Mouse (Mus musculus): ENCODE data around the gene Uxs1. TPM values are rescaled to one million over a fixed set of nuclear protein-coding genes. Genes with fewer than 3 reads are reported as not detected.

The Uxs1 gene
- total and polyA plus RNA-seq, 3 experiments: 13.3 to 30.5 (median 17.9) TPM

DNA sequence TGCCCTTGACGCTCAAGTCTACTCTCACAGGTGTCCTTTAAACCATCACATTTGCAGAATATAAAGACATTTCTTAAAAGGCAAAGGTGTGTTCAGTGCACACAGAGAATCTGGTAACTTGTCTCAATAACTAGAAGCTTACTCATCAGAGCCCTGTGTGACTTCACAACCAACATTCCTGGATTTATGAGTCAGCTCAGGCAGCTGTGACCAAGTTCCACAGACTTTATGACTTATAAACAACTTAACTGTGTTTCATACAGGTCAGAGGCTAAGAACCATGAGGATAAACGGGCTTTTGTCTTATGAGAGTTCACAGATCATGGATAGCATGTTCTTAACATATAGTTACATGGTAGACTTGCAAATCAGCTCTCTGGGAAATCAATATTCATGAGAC lies 8.5 kb downstream of the Uxs1 start:
- Histone ChIP-seq H3K4me3 (ENCODE audit: low read depth, low read length) (no peak overlapping the region), H3K36me3 (replicated peaks) (peaks cover 28% of the 10 kb centered on the region), H3K27me3 (ENCODE audit: insufficient read depth, low read length) (no peaks in the 10 kb centered on the region), H3K4me1 (ENCODE audit: insufficient read depth, low read depth, low read length) (peaks cover 37% of the 10 kb centered on the region), H3K9me3 (replicated peaks) (no peaks in the 10 kb centered on the region)
- no peak for DNase-seq (ENCODE audit: low spot score)
- no peak for ATAC-seq (ENCODE audit: extremely low read depth, insufficient number of reproducible peaks, low FRiP score, poor library complexity, severe bottlenecking)
- TF ChIP-seq GATA1 (IDR thresholded peaks at IDR 0.05; ENCODE audit: borderline replicate concordance, low read length) (no peak), TAL1 (conservative IDR thresholded peaks at IDR 0.05; ENCODE audit: low read depth, low read length) (no peak), POLR2AphosphoS5 (IDR thresholded peaks at IDR 0.05; ENCODE audit: insufficient replicate concordance, low read depth, low read length) (no peak), GATA2 (IDR thresholded peaks at IDR 0.05; ENCODE audit: borderline replicate concordance, low read depth, low read length) (no peak), CTCF (IDR thresholded peaks at IDR 0.05; ENCODE audit: low read depth, low read length) (no peak)

DNA sequence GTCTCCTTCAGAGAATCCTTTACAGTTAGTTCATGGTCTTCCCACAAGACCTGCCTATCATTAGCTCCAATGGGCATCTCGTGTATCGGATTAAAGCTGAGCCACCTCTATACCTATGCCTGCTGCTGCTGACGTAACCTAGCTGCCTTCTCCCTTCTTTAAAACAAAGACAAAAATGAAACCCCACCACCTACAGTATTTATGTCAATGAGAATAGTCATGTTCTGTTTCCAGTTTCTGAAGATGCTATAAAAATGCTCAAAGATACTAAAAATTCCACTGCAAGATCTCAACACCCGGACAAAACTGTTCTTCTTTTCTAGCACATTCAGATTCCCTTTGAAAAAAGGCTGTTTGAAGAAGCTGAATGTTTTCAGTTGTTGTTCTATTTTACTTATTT lies 9.2 kb downstream of the Uxs1 start:
- Histone ChIP-seq H3K9me3 (replicated peaks) (no peaks in the 10 kb centered on the region), H3K27me3 (ENCODE audit: insufficient read depth, low read length) (no peaks in the 10 kb centered on the region), H3K4me3 (ENCODE audit: low read depth, low read length) (no peak overlapping the region), H3K4me1 (ENCODE audit: insufficient read depth, low read depth, low read length) (peaks cover 33% of the 10 kb centered on the region), H3K36me3 (replicated peaks) (peaks cover 27% of the 10 kb centered on the region)
- DNase-seq (ENCODE audit: low spot score) (no peak), ATAC-seq (ENCODE audit: extremely low read depth, insufficient number of reproducible peaks, low FRiP score, poor library complexity, severe bottlenecking) (no peak)
- TF ChIP-seq TAL1 (conservative IDR thresholded peaks at IDR 0.05; ENCODE audit: low read depth, low read length): no peak

DNA sequence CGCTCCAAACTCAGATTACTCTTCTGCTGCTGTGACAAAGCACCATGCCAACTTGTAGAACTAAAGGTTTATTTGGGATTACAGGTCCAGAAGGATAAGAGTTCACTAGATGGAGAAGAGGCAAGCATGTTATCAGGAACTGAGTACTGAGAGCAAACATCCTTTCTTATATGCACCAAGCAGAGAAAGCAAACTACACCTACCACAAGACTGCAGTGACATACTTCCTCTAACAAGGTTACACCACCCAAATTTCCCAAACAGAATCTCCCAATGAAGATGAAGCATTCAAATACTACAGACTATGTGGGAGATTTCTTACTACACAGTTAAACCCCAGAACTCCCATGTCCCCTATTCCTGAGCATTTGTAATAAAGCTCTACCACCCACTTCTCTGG lies 15.8 kb downstream of the Uxs1 start:
- TF ChIP-seq GATA1 (IDR thresholded peaks at IDR 0.05; ENCODE audit: borderline replicate concordance, low read length) (no peak), TAL1 (conservative IDR thresholded peaks at IDR 0.05; ENCODE audit: low read depth, low read length) (no peak), CTCF (IDR thresholded peaks at IDR 0.05; ENCODE audit: low read depth, low read length) (no peak), GATA2 (IDR thresholded peaks at IDR 0.05; ENCODE audit: borderline replicate concordance, low read depth, low read length) (no peak), POLR2AphosphoS5 (IDR thresholded peaks at IDR 0.05; ENCODE audit: insufficient replicate concordance, low read depth, low read length) (no peak)
- no peak overlapping the region for H3K4me3 ChIP-seq (ENCODE audit: low read depth, low read length)
- no peak for ATAC-seq (ENCODE audit: extremely low read depth, insufficient number of reproducible peaks, low FRiP score, poor library complexity, severe bottlenecking)
- H3K27me3 ChIP-seq (ENCODE audit: insufficient read depth, low read length): no peaks in the 10 kb centered on the region
- H3K36me3 ChIP-seq (replicated peaks): peaks cover 47% of the 10 kb centered on the region
- H3K4me1 ChIP-seq (ENCODE audit: insufficient read depth, low read depth, low read length): peaks cover 14% of the 10 kb centered on the region
- DNase-seq (ENCODE audit: low spot score): no peak
- no peaks in the 10 kb centered on the region for H3K9me3 ChIP-seq (replicated peaks)

DNA sequence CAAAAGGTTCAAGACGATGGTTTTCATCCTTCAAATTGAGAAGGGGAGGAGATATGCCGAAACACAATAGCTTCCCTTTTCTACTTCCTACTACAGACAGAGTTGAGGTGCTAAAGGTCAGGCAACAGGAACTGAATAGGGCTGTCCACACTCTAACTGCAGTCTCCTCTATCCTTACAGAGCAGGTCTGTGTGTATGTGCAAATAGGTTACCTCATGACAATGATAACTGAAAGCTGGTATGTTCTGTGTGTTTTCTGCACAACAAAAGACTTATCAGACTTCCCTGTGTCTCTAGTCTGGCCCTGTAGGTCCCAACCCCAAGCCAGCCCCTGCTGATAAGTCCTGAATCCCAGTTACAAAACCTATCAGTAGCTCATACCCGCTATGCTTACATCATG lies 16.5 kb downstream of the Uxs1 start:
- peaks cover 46% of the 10 kb centered on the region for H3K36me3 ChIP-seq (replicated peaks)
- peaks cover 14% of the 10 kb centered on the region for H3K4me1 ChIP-seq (ENCODE audit: insufficient read depth, low read depth, low read length)
- no peaks in the 10 kb centered on the region for H3K9me3 ChIP-seq (replicated peaks)
- H3K4me3 ChIP-seq (ENCODE audit: low read depth, low read length): no peak overlapping the region
- H3K27me3 ChIP-seq (ENCODE audit: insufficient read depth, low read length): no peaks in the 10 kb centered on the region
- ATAC-seq (ENCODE audit: extremely low read depth, insufficient number of reproducible peaks, low FRiP score, poor library complexity, severe bottlenecking) (no peak), DNase-seq (ENCODE audit: low spot score) (no peak)
- TF ChIP-seq POLR2AphosphoS5 (IDR thresholded peaks at IDR 0.05; ENCODE audit: insufficient replicate concordance, low read depth, low read length): no peak
- no peak for TF ChIP-seq TAL1 (conservative IDR thresholded peaks at IDR 0.05; ENCODE audit: low read depth, low read length)
- no peak for TF ChIP-seq GATA1 (IDR thresholded peaks at IDR 0.05; ENCODE audit: borderline replicate concordance, low read length)
- TF ChIP-seq CTCF (IDR thresholded peaks at IDR 0.05; ENCODE audit: low read depth, low read length): no peak
- TF ChIP-seq GATA2 (IDR thresholded peaks at IDR 0.05; ENCODE audit: borderline replicate concordance, low read depth, low read length): no peak

DNA sequence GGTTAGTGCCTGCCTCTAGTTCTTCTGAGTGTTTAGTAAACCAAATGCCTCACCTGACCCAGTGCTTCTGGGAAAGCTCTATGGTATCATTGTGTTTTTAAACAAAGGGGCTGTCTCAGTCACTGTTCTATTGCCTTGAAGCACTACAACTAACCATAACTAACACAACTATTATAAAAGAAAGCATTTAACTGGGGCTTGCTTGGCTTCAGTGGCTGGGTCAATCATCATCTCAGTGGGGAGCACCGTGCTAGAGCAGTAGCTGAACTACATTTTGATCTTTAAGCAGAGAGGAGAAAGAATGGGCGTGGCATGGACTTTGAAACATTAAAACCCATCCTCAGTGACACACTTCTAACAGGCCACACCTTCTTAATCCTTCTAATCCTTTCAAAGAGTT lies 18.2 kb downstream of the Uxs1 start:
- Histone ChIP-seq H3K9me3 (replicated peaks) (no peaks in the 10 kb centered on the region), H3K27me3 (ENCODE audit: insufficient read depth, low read length) (no peaks in the 10 kb centered on the region), H3K4me1 (ENCODE audit: insufficient read depth, low read depth, low read length) (peaks cover 14% of the 10 kb centered on the region), H3K36me3 (replicated peaks) (peaks cover 47% of the 10 kb centered on the region), H3K4me3 (ENCODE audit: low read depth, low read length) (no peak overlapping the region)
- TF ChIP-seq GATA1 (IDR thresholded peaks at IDR 0.05; ENCODE audit: borderline replicate concordance, low read length) (no peak), TAL1 (conservative IDR thresholded peaks at IDR 0.05; ENCODE audit: low read depth, low read length) (no peak), CTCF (IDR thresholded peaks at IDR 0.05; ENCODE audit: low read depth, low read length) (no peak), GATA2 (IDR thresholded peaks at IDR 0.05; ENCODE audit: borderline replicate concordance, low read depth, low read length) (no peak), POLR2AphosphoS5 (IDR thresholded peaks at IDR 0.05; ENCODE audit: insufficient replicate concordance, low read depth, low read length) (no peak)
- no peak for DNase-seq (ENCODE audit: low spot score)
- no peak for ATAC-seq (ENCODE audit: extremely low read depth, insufficient number of reproducible peaks, low FRiP score, poor library complexity, severe bottlenecking)

DNA sequence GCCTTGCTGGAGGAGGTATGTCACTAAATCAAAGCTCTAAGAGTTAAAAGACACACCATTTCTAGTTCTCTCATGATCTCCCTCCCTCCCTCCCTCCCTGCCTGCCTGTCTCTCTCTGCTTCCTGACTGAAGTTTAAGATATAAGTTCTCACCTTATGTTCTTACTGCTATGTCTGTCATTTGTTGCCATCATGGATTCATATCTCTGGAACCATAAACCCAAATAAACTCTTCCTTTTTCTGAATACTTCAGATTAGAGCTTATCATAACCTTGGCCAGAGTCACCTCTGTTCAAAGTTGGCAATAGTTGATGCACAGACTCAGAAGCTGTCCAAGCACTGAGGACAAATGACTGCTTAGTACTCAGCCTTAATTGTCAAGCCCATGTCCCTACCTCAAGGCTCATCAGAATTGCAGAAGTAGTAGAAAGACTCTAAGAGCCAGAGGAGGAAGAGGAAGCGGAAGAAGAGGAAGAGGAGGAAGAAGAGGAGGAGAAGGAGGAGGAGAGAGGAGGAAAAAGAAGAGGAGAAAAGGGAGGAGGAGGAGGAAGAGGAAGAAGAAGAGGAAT lies 23.6 kb downstream of the Uxs1 start:
- no peak for TF ChIP-seq CTCF (IDR thresholded peaks at IDR 0.05; ENCODE audit: low read depth, low read length)
- TF ChIP-seq TAL1 (conservative IDR thresholded peaks at IDR 0.05; ENCODE audit: low read depth, low read length): no peak
- no peak for TF ChIP-seq GATA2 (IDR thresholded peaks at IDR 0.05; ENCODE audit: borderline replicate concordance, low read depth, low read length)
- TF ChIP-seq GATA1 (IDR thresholded peaks at IDR 0.05; ENCODE audit: borderline replicate concordance, low read length): no peak
- no peak for TF ChIP-seq POLR2AphosphoS5 (IDR thresholded peaks at IDR 0.05; ENCODE audit: insufficient replicate concordance, low read depth, low read length)
- DNase-seq (ENCODE audit: low spot score) (no peak), ATAC-seq (ENCODE audit: extremely low read depth, insufficient number of reproducible peaks, low FRiP score, poor library complexity, severe bottlenecking) (no peak; the same call in 1 of the 2 replicates)
- H3K4me1 ChIP-seq (ENCODE audit: insufficient read depth, low read depth, low read length): 0 out of 2 replicates have a peak, but pooled peaks cover 2% of the 10 kb centered on the region
- H3K36me3 ChIP-seq (replicated peaks): peaks cover 49% of the 10 kb centered on the region
- no peaks in the 10 kb centered on the region for H3K9me3 ChIP-seq (replicated peaks)
- no peaks in the 10 kb centered on the region for H3K27me3 ChIP-seq (ENCODE audit: insufficient read depth, low read length)
- no peak overlapping the region for H3K4me3 ChIP-seq (ENCODE audit: low read depth, low read length)

Measured in G1E (cell line).